In genomic region chr6:115503038-115503437, GRCm38 (mm10) we compare ENCODE assay signal across 18 mouse cellular contexts.
"Had no signal": no experiment of that assay in that cellular context is flagged by ENCODE, and none has a peak within 500 bp of the region (broad histone marks: within the 10 kb centered on the region; RNA-seq: fewer than 3 reads in every experiment).

No protein-coding gene starts in this region.

- H3K9ac ChIP-seq: liver, embryonic 13.5 days; midbrain, embryonic 13.5 days; neural tube, embryonic 13.5 days had no signal

- ATAC-seq: midbrain, embryonic 13.5 days; midbrain, embryonic 16.5 days had no signal

- H3K36me3 ChIP-seq: liver, embryonic 13.5 days; midbrain, embryonic 10.5 days; midbrain, embryonic 13.5 days; neural tube, embryonic 13.5 days had no signal

- H3K4me1 ChIP-seq: midbrain, embryonic 10.5 days; midbrain, embryonic 13.5 days; neural tube, embryonic 13.5 days had no signal

- H3K4me3 ChIP-seq: left cerebral cortex, adult 2 months; liver, embryonic 13.5 days; midbrain, embryonic 10.5 days; midbrain, embryonic 13.5 days; myocyte; neural tube, embryonic 13.5 days had no signal

- H3K4me2 ChIP-seq: liver, embryonic 13.5 days; midbrain, embryonic 13.5 days; neural tube, embryonic 13.5 days had no signal

- DNase-seq: kidney, adult 9 months; kidney, postnatal 10 days; kidney, postnatal 36 days; layer of hippocampus, postnatal 36 days; liver, embryonic 13.5 days; lung, adult 2 months; lung, postnatal 14 days; retina, postnatal 1 day; thymus, adult 18-20 months; thymus, postnatal 14 days; thymus, postnatal 4 days had no signal

- H3K27ac ChIP-seq: left cerebral cortex, adult 2 months; liver, embryonic 13.5 days; midbrain, embryonic 10.5 days; midbrain, embryonic 13.5 days; neural tube, embryonic 13.5 days had no signal

- H3K9me3 ChIP-seq: liver, embryonic 13.5 days; midbrain, embryonic 10.5 days; midbrain, embryonic 13.5 days had no signal

- H3K27me3 ChIP-seq: liver, embryonic 13.5 days; megakaryocyte, embryonic 14.5 days; midbrain, embryonic 13.5 days; neural tube, embryonic 13.5 days had no signal
